Mouse (Mus musculus) bone marrow macrophage, adult 2 months (primary cell): ENCODE results near the gene Kcnj9.

Experiments
- CTCF ChIP-seq: IDR thresholded peaks from 2 replicates; pipeline ENCODE4 v1.5.1; 2012; ENCODE audit warnings: low read depth, mild to moderate bottlenecking, low read length, moderate library complexity
- POLR2A ChIP-seq: IDR thresholded peaks from 2 replicates; pipeline ENCODE4 v1.6.1; 2012; ENCODE audit warnings: mild to moderate bottlenecking, low read depth, low read length, borderline replicate concordance

DNA sequence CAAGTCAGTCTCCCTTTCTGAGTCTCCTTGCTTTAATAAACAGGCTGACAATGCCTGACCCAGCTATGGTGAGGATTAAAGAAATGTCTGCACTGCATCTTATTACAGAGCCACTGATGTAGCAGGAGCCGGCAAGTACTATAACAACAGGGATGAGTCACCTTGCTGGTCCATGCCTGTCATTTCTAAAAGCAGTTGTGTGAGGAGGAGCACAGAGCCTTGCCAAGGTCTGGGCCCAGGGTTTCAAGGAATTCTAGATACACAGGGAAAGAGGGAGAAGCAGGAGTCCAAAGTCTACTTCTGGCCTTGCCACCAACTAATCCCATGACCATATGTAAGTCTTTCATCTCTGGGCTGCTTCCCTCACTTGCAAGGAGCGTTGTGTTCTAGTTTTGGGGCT is 36.2 kb downstream of the Kcnj9 start:
- TF ChIP-seq CTCF (no peak), POLR2A (no peak)
